Mouse (Mus musculus) layer of hippocampus, adult 18-20 months (tissue): ENCODE measurements around the gene Map2k2. TPM values are rescaled to one million over a fixed set of nuclear protein-coding genes. Genes with fewer than 3 reads are reported as not detected.

Experiments
- DNase-seq, 2 experiments: peaks; one replicate each; pipeline ENCODE4 v3.0.0; 2022; ENCODE audit warnings: low spot score in 2 of 2
- total RNA-seq, 2 experiments: library from RNA; stranded (reverse); gene quantifications; 2 replicates each; pipeline ENCODE4 v1.2.3; 2021

The Map2k2 gene
- total RNA-seq, 2 experiments from 2014 or later = 130 to 136 TPM

DNA sequence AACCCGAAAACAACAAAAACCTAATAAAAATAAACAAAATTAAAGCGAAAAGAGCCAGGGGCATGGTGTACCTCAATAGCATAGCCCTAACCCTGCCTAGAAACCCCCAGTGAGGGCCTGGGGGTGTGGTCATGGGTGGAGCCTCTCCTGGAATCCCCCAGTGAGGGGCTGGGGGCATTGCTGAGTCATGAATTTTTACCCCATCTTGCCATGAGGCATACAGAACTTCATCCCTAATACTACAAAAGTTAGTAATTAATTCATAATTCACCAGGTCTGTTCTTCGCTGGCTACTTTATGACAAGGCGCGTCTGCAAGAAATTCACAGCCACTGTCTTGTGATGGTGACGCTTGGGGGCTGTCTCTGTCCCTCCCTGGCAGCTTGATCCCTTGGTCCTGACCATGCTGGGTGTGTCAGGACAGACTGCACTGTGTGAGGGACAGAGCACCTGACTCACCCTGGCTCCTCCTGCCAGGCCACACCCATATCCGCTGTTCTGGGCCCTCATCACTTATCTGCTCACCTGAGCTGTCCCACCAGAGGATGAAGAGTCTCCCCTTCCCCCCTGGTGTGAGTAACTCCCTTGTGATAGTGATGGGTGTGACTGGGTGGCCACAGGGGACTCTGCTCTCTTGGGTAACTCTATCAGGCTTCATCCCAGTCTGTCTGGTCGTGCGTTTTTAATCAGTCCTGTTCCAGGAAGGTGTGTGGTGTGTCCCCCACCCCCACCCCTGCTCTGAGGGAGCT, 10.6 kb upstream of the Map2k2 start:
- no peak for DNase-seq

- DNase-seq = peak; percentile 80 to 81
Observed at GRCm38 (mm10) chr10:81106113-81106721, 502 bp downstream of the Map2k2 start.

- DNase-seq = no peak
Observed at GRCm38 (mm10) chr10:81112946-81113345, 7.2 kb downstream of the Map2k2 start.

DNA sequence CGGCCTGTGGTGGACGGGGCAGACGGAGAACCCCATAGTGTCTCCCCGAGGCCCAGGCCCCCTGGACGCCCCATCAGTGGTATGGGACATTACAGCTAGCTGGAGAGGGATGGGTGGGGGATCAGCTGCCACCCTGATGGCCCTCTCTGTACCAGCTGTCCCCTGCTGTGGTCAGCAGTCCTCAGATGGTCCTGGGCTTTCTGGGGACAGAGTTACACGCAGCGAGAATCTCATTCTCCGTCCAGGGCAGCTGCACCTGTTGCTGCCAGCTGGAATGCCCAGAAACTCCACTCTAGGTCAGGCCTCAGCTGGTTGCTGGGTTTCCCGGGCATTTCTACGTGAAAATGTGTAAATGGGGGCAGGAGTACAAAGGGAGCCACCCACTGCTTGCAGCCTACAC, 13.9 kb downstream of the Map2k2 start:
- DNase-seq = no peak

DNA sequence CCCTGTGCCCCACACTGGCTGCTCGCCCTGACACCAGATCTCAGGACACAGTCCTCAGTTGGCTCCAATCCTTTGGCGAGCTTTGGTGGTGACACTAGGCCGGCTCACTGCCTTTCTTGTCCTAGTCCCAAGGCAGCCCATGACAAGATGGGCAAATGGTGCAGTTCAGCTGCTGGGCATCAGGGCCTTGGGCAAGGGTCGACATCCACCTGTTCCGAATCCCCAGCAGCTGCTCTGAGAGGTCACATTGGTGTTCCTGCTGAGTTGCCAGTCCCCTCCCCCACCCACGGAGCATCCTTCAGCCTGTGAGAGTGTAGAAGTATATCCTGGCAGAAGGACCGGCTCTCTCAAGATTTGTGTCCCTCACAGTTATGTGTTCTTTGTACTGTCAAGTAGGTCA, 14.9 kb downstream of the Map2k2 start:
- no peak for DNase-seq

- no peak for DNase-seq
Observed at GRCm38 (mm10) chr10:81122889-81123288, 17.2 kb downstream of the Map2k2 start.

DNA sequence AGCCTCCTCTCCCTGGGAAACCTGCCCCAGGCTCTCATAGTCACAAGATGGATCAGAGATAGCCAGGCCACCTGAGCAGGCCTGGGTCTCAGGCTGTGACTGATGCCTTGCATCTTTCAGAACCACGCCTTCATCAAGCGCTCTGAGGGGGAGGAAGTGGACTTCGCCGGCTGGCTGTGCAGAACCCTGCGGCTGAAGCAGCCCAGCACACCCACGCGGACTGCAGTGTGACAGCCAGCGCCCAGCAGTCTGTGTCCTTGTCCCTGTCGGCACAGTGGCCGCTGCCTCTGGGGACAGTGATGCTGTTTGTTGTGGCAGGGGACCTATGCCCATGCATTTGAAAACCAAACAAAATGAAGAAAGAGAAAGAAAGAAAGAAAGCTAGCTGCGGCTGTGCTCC, 17.8 kb downstream of the Map2k2 start:
- no peak for DNase-seq

DNA sequence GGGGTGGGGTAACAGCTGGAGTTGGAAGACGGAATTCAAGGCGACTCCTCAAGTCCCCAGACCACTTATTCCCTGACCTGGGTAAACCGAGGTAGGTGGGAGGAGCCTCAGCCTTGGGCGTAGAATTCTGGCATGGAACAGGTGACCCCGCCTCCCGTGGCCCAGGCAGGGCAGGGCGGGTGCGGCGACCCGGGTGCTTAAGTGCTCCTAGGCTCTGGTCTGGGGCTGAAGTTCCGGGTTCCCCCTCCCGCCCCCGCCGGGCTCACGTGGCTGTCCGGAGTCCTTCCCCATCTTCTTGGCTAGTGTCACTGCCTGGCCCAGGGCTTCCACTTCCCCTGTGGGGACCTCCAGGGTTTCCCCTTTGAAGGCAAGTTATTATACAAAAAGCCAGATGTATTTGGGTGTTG, 28.5 kb downstream of the Map2k2 start:
- DNase-seq = no peak

DNA sequence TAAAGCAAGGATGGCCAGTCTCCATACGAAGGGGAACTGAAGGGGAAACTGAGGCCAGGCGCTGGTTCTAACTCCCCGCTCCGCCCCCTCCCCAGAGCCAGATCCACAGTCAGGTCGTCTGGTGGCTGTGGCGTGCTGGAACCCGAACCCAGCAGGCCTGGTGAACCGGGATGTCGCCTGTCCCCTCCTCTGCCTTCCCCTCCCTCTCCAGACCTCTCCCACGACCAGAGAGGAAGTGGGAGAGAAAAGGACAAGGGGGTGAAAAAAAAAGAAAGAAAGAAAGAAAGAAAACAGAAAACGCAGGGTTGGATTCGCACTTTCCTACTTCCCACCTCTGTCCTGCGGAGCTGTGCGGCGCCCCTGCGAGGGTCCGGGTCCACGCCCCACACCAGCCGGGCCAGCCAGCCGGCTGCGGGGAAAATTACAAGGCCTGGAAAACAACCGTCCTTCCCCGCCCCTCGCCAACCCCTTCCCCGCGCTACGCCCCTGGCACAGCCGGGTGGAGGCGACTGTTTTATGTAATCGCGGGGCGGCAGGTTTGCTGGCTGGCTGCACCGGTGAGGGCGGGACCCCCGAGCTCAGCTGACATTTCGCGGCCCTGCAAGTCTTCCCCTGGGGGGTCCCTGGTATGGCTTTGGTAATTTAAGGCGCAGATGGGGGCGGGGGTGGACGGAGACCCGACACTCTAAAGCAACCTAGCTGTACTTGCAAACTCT, 29.4 kb downstream of the Map2k2 start, which contains the start of gene Zbtb7a:
Gene Zbtb7a, plus strand, starts transcription at position 255 of the 716 bp plus-strand sequence.
- DNase-seq = peak; percentile 59 to 64

DNA sequence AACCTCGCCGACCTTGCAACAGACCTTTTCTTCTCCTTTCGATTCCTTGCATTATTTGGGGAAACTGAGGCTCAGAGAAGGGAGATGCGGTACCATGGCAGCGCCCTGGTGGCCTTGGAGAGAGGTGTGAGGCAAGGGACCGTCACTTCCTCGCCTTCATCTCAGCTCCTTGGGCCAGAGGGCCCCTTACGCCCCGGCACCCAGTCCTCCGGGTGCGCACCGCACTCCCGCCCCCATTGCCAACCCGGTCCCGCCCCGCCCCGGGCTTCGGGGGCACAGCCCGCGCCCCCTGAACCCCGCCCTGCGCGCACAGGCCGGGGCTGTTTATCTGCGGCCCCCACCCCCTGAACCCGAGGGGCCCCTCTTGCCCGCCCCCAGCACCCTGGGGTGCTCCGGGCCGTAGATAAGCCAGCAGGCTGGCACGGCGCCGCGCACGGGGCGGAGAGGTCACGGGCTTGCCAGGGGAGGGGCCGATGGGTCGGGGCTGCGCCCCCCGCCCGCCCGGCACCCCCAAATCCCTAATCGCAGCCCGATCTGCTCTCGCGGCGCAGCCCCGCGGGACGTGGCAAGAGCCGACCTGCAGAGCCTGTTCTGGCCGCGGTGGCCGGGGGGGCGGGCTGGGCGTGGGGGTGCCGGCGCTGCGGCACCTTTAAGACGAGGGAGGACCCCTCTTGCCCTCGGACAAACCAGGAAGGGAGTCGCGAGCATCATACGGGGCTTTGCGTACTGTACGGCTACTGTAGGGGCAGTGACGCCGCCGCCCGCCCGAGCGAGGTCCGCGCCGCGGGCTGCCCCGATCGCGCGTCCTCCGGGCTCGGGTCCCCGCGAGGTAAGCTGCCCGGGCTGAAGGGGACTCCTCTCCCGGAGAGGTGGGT, 30.4 kb downstream of the Map2k2 start:
- DNase-seq = peak in 1 of 2 experiments; percentile 68

DNA sequence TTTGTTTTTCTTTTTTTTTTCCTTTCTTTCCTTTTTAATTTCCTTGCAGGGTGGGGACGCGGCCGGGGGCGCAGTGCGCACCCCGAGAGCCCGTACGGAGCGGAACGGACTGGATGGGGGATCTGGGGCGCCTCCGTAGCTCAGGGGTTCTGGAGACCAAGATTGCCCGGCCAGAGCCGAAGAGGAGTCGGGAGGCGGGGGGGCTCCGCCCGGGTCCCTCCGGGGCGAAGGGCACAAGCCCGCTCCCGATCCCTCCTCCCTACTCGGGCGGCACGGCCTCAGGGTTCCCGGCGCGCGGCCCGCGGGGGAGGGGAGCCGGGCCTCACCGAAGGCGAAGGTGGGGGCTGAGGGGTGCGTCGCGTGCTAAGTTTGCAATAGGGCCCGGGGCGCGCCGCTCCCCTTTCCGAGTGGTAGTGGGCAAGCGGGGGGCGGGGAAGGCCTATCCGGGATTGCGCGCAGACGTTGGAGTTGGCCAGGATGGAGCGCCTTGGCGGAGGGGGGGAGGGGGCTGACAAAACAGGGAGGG, 31.1 kb downstream of the Map2k2 start:
- peak in 1 of 2 experiments; percentile 72 for DNase-seq

DNA sequence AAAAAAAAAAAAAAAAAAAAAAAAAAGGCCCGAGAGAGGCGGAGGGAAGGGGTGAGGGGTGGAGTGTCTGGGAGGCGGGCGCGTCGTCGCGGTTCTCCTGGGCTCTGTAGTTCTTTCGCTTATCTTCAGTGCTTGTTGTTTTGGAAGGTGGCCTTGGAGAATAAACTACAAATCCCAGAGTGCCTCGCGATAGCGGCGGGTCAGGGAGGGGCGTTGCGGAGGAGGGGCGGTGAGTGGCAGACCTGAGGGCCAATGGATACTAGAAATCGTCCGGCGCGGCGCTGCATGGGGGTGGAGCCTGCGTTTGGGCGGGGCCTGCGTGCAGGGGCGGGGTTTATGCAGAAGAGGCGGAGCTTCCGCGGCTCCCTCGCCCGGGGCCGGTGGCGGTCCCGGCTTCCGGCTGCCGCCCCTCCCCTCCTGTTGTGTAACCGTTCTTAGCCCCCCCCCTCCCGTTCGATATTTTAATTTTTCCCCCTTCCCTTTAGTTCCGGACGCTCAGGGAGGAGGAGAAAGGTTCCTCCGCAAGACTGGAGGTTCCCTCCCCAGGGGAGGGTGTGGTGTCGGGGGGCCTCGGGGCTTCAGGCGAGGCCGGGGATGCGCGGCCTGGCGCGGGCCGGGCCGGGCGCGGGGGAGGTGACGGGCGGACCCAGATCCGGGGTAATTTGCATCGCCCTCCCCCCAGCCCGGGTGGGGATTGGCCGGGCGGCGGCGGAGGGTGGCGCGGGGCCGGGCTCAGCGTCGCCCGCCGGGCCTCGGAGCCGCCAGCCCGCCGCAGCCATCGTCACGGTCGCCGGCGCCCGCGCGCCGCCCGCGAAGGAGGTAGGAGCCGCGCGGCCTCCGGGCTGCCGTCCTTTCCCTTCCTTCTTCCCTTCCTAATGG, 31.8 kb downstream of the Map2k2 start:
- peak; percentile 99 to 100 for DNase-seq

GRCm38 (mm10) chr10:81138131-81138782, 32.5 kb downstream of the Map2k2 start:
- no peak for DNase-seq

DNA sequence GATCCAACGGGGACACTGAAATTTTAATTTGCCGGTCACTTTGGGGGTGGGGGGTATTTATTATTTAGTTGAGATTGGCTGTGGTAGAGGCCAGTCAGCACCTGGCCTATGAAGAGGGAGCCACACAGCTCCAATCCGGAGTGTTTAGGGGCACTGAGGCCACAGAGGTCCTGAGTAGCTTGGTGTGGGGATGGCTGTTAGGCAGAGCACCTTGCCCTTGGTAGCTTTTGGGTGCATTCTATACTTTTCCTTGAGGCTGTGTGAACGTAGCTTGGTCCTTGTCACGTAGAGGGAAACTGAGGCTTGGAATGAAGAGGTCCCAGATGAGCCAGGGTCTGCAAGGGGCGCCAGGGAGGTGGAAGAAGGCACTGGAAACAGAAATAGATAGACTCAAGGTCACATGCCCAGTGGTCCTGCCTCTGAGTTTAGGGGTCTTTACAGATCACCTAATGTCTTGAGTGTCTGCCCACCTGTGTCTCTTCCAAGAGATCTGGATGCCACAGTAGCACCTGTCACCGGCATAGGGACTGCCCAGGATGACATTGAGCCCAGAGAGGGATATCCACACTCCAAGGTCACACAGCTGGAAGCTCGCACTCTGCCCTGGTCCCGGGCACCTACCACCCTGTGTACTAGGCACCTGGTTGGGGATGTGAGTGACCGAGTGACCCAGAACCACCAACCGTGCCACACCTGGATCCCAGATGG, 33.3 kb downstream of the Map2k2 start:
- no peak for DNase-seq

DNA sequence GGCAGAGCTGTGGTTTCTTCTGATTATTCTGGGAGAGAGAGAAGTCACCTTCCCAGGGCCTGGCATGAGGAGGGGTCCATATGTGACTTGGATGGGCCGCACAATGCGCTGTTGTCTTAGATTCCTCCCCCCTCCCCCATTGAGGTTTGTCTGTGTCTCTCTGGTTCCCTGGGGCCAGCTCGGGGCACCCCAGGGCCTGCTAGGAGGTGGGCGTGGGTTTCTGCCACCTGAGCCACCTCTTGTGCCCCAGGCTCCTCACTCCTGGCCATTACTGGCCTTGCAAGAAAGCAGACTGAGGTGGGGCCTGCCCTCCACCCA, 33.8 kb downstream of the Map2k2 start:
- no peak for DNase-seq

DNA sequence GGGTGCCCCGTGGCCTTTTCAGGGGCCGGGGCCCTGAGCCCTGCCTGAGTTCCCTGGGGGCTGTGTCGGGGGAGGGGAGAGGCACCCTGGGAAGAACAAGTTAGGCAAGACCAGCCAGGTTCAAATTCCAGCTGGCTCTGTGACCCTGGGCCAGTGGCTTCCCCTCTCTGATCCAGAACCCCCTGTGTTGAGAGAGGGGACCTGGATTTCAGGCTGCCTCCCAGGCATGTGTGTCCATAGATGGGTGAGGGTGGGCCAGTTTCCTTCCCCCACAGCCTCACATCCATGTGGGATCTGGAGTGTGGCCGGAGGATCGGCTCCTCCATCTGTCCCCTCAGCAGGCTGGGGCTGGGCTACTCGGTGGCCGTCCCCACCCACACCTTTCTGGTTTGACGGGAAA, 34.3 kb downstream of the Map2k2 start:
- DNase-seq = no peak

DNA sequence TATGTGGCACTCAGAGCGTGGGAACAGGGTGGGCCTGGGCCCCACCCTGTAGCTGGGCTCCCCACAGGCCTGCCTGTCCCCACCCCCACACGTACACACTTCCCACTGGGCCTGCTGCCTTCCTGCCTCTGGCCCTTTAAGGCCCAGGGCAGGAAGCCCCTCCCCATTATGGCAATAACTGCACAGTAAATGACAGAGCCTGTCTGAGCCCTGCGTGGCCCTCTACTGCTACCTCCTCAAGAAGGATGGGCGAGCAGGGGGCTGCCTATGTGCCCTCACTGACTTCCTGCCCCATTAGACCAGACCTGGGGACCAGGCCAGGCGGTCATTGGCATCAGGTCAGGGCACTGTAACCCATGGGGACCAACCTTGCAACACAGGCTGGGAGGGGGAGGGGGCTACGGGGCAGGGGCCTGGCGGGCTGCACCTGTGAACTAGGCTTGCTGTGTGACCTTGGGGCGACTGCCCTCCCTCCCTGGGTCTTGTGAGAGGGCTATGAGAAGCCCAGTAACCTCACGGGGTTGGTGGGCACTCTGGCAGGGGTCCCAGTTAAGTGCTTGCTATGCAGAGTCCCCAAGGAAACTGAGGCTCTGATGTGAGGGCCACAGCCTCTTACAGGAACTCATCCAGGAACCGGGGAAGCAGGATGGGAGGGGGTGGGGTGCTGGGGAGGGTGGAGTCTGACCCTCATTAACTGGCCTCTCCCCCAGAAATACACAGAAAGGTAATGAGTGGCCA, 35.2 kb downstream of the Map2k2 start:
- no peak for DNase-seq
